Mouse (Mus musculus) regulatory T cell (primary cell): ENCODE measurements around the gene Csnk1g2.

Source experiments
- in situ Hi-C: fragments of 300-600 bp; cut with MboI, MseI; formaldehyde crosslinking; loops from one replicate; pipeline ENCODE4 v1.15.1; 2025; ENCODE audit warnings: high pct_unique_total_duplicates

The Csnk1g2 gene

GRCm38 (mm10) chr10:80622661-80623456, at the start of gene Csnk1g2:
Gene Csnk1g2, plus strand, starts transcription at chr10:80622838.
- in situ Hi-C loops = no loop called here

- in situ Hi-C loops = no loop called here
These were observed 48.7 kb upstream of the Csnk1g2 start for GRCm38 (mm10) chr10:80573944-80574343.

GRCm38 (mm10) chr10:80574896-80575295, 47.7 kb upstream of the Csnk1g2 start:
- in situ Hi-C loops = loop anchor here (5.0 kb wide), 1 partner anchor 107 kb away; no protein-coding TSS in a partner anchor

DNA sequence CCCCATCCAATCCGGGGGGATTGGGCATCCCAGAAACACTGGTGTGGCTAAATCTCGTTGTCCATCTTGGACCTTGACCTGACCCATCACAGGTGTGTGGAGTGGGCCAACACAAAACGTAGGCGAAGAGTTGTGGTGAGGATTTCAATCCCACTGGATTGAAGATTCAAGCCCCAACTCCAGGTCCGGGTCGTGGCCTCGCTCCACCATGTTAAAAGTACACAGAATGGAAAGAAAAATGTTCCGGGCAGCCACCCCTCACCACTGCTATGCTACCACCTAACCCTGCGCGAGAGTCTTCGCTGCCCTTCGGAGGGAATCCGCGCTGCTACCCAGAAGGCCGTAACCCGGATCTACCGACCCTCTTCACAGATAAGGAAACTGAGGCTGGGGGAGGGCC, 46.7 kb upstream of the Csnk1g2 start:
- in situ Hi-C loops = loop anchor here (5.0 kb wide), 1 partner anchor 106 kb away; no protein-coding TSS in a partner anchor

GRCm38 (mm10) chr10:80576351-80577194, 46.1 kb upstream of the Csnk1g2 start:
- in situ Hi-C loops = loop anchor here (5.0 kb wide), 1 partner anchor 106 kb away; no protein-coding TSS in a partner anchor

- in situ Hi-C loops = loop anchor here (5.0 kb wide), 1 partner anchor 105 kb away; no protein-coding TSS in a partner anchor
These were observed 45.2 kb upstream of the Csnk1g2 start, which contains the start of gene Klf16 for GRCm38 (mm10) chr10:80577195-80578130. Gene Klf16, minus strand, starts transcription at chr10:80577321.

DNA sequence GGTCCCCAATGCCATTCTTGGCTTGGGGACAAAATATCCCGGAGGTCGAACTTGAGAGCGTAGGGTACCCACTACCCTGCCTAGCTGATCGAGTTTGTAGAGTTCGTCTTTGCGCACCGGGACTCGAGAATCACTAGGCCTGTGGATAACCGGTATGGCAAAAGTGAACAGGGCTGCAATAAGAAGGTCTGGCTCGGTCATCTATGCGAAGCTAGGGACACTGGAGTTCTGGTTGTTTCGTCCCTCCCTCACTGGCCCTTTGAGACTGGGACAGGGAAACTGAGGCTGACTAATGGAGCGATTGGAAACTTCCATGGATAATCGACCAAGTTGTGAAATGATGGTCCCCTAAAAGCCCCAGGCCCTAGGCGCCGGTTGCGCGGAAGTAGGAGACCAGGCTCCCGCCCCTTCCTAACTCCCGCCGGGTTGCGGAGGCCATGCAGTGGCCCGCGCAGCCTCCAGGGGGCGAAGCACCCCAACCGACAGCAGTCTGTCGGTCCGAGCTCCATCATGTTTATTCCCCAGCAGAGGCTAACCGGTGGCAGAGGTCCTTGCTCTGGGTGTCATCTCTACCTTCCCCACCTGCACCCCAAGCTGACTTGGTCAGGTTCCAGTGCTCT, 44.4 kb upstream of the Csnk1g2 start:
- in situ Hi-C loops = loop anchor here (5.0 kb wide), 1 partner anchor 104 kb away; no protein-coding TSS in a partner anchor

DNA sequence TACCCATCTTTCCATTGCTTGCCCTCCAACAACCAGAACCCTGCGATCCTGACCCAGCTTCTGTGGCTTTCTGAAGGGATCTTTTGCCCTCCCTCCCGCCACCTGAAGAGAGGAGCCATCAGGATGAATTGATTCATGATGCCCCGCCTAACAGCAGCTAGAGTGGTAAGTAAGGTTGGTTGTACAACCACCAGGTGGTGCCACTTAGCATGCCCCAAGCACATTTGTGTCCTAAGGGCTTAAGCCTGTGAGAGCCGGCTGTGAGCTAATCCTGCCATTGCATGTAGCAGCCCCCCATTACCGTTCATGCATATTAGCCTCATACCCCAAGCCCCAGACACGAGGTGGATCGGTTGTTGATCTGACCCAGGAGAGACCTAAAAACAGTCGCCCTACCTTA, 43.7 kb upstream of the Csnk1g2 start:
- in situ Hi-C loops = loop anchor here (5.0 kb wide), 1 partner anchor 103 kb away; no protein-coding TSS in a partner anchor

- in situ Hi-C loops = loop anchor here (5.0 kb wide), 1 partner anchor 34 kb away; no protein-coding TSS in a partner anchor
These were observed 39.6 kb upstream of the Csnk1g2 start for GRCm38 (mm10) chr10:80583047-80583446.

DNA sequence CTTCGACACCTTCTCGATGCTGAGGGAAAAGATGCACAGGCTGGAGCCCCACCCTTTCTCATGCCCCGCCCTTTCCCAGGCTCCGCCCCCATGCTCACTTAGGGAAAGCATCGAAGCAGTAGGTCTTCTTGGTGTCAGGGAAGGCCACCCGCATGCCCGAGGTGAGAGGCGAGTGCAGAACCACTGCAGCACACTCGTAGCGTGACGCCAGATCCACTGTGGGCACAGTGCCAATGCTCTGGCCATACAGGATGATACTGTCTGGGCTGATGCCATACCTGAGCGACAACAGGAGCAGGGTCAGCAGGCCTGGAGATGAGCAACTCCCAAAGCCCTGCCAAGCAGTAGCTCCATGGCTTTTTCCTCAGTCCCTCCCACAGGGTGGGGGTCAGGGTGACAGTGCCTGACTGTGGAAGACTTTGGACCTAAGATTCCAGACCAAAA, 38.6 kb upstream of the Csnk1g2 start:
- in situ Hi-C loops = loop anchor here (5.0 kb wide), 1 partner anchor 33 kb away; no protein-coding TSS in a partner anchor

DNA sequence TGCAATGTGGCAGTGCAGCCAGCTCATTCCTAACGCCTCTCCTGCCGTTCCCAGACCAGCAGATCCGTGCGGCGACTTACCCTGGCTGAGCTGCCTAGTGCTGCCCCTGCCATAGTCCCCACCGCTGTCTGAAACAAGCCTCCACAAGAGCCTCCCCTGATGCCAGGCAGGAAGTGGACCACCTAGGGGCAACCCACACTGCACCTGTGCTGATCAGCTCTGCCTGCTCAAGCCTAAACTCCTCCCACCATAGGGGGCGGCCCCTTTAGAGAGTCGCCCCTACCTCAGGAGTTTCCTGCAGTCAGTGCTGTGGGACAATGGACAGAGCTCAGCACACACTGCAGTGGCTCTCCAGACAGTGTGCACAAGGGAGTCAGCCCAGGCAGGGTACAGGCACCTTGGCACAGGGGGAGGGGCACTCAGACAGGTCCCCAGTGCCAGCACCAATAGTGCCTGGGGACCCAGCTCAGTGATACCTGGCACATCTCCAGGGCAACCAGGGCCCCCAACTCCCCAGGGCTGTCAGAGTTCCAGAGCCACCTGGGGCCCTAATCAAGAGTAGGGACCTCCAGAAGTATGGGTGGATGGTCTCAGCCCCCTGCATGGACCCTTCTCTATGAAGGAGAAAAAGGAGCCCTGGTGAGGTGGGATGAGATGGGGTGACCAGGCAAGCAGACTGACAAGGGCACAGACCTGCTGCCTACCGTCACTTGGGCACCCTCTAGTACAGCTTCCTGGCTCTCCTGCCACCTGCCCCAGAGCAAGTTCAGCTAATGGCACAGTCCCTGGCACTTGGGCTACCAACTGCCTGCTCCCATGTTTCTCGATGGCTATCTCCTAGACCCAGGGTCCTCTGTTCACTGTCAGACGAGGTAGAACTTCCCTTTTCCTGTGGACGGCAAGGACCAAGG, 37.7 kb upstream of the Csnk1g2 start:
- in situ Hi-C loops = loop anchor here (5.0 kb wide), 1 partner anchor 32 kb away; no protein-coding TSS in a partner anchor

DNA sequence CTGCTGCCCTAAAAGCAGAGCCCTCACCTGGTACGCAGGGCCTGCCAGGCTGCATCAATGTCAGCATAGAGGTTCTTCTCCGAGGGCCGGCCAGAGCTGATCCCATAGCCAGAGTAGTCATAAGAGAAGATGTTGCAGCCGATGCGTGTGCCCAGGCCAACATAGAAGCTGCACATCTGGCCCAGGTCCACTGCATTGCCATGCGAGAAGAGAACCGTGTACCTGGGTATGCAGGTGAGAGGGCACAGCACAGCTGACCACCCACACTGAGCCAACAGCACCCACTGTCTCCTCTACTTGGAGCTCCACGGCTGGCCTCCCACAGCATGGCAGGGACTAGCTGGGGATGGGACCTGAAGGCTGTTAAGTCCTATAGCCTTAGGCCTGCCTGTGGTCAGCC, 37.1 kb upstream of the Csnk1g2 start:
- in situ Hi-C loops = no loop called here

GRCm38 (mm10) chr10:80586407-80587304, 36.0 kb upstream of the Csnk1g2 start:
- in situ Hi-C loops = no loop called here

DNA sequence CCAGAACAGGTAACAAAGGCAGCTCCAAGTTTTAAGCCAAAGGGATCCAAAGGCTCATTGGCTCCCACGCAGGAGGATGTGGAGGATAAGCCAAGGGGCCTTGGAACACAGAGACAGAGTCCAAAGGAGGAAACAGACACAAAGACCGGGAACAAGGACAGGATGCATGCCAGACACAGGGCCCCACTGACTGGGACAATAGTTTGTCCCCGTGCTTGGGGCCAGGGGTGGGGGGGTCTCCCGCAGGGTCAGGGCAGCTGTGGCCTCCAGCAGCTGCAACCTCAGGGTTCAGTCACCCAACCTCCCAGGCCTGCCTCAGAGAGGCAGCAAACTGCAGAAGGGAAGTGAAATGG, 35.4 kb upstream of the Csnk1g2 start:
- in situ Hi-C loops = no loop called here

DNA sequence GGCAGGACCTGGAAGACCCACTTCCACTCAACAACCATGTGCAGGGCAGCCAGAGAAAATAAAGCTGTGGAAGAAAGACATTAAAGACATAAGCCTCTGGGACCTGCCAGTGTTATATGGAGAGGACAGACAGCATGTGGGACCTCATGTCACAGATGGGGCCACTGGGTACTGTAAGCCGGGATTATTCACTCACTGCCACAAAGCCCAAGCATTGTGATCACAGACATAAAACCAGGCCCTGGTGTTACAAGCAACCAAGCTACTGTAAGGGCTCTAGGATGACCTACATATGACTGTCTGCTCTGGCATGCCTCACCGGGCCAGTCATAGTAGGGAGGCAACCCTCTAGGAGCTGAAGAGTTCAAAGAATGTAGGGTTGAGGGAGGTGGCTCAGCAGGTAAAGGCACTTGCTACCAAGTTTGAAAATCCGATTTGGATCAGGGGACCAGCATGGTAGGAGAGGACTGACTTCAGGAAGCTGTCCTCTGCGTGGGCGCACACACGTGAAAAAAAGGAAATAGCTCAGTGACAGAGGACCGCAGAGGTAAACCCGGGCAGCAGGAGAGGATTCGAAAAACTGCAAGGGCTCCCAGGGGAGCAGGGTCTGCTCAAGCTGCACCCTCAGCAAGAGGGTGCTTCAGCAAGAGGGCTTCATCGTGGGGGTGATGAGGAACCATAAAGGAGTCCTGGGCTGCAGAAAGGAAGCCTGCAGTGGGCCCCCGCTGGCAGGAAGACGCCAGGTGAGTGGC, 33.3 kb upstream of the Csnk1g2 start:
- in situ Hi-C loops = no loop called here

DNA sequence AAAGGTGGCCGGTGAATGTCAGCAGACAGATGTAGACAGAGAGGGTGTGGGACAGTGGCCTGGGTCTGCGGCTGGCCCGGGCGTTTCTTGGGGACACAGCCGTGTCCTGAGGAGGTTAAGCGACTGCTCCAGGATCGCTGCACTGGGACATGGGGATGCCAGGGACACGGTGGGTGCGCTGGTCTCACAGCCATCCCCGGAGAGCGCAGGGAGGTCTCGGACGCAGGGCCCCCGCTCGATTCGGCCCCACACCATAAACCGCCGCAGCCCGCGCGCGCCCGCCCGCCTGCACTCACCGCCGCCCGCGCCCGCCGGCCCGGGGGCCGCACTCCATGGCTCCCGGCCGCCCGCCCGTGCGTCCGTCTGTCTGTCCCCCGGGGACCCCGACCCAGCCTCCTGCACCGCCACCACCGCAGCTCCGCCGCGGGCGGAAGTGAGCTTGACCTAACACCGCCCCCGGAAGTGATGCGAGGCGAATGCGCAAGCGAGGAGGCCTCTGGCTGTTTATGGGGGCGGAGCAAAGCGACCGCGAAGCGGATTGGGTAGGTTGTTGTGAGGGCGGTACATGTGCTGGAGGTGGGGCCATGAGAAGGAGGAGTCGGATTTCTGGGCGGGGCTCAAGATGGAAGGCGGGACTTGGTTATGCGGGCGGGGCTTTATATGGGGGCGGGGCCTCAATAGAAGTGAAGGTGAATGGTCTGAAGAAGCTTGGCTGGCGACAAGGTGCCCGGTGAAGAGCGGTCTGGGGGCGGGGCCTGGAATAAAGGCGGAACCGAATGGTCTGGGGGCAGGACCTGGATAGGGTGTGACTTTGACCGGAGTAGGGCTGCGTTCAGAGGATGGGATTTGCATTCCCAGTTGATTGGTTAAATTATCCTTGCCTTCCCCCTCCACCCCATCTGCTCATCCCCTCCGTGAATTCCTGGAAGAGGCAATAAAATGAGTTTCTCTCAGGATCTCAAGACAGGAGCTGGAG, 32.5 kb upstream of the Csnk1g2 start, which contains the start of gene Abhd17a:
Gene Abhd17a (minus strand): TSS at position 463 of the 976 bp plus-strand sequence.
- in situ Hi-C loops = no loop called here
